Mouse (Mus musculus): Measurements from ENCODE around the gene Acy3. TPM values are rescaled to one million over a fixed set of nuclear protein-coding genes. Genes with fewer than 3 reads are reported as not detected.
"Not testable (repeated sequence)": the region's sequence is repeated elsewhere in the genome, so short reads cannot be mapped to it uniquely, and the experiment has no call there.

Gene Acy3
- polyA plus RNA-seq, 1 experiment from 2014 or later: 13.0 TPM

DNA sequence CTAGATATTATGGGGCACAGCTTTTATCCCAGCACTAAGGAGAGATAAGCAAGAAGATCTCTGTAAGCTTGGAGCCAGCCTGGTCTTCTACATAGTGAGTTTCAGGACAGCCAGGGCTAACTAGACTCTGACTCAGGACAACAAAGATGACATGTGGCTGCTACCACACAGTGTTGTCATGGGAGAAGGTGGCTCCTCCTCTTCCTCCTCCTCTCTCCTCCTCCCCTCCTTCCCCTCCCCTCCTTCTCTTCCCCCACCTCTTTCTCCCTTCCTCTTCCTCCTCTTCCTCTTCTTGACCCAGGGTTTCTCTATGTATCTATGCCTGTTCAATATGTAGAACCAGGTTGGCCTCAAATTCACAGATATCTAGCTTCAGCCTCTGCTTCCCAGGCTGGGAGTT lies 34.9 kb upstream of the Acy3 start:
- Histone ChIP-seq H3K4me1 (replicated peaks; ENCODE audit: control insufficient read depth, insufficient read depth, low read length) (no peaks in the 10 kb centered on the region), H3K9ac (ENCODE audit: low read length) (no peak overlapping the region), H3K27ac (ENCODE audit: low read depth) (no peak overlapping the region), H3K9me3 (ENCODE audit: control insufficient read depth, low read length) (no peaks in the 10 kb centered on the region), H3K4me3 (ENCODE audit: low read depth, low read length) (no peak overlapping the region), H3K27me3 (replicated peaks; ENCODE audit: control insufficient read depth, insufficient read depth, low read length) (no peaks in the 10 kb centered on the region), H3K4me2 (ENCODE audit: low read length) (no peak overlapping the region), H3K36me3 (ENCODE audit: control insufficient read depth, insufficient read depth, low read length) (no peaks in the 10 kb centered on the region)
- ATAC-seq (replicated peaks; ENCODE audit: low FRiP score, low TSS enrichment, low read depth) (no peak), DNase-seq (ENCODE audit: low spot score) (no peak)

GRCm38 (mm10) chr19:3952099-3952498 lies 34.3 kb upstream of the Acy3 start:
- no peak overlapping the region for H3K27ac ChIP-seq (ENCODE audit: low read depth)
- H3K4me2 ChIP-seq (ENCODE audit: low read length): no peak overlapping the region
- H3K4me3 ChIP-seq (ENCODE audit: low read depth, low read length): no peak overlapping the region
- no peaks in the 10 kb centered on the region for H3K9me3 ChIP-seq (ENCODE audit: control insufficient read depth, low read length)
- no peak overlapping the region for H3K9ac ChIP-seq (ENCODE audit: low read length)
- no peaks in the 10 kb centered on the region for H3K4me1 ChIP-seq (replicated peaks; ENCODE audit: control insufficient read depth, insufficient read depth, low read length)
- no peaks in the 10 kb centered on the region for H3K36me3 ChIP-seq (ENCODE audit: control insufficient read depth, insufficient read depth, low read length)
- ATAC-seq (replicated peaks; ENCODE audit: low FRiP score, low TSS enrichment, low read depth) (no peak), DNase-seq (ENCODE audit: low spot score) (no peak)
- H3K27me3 ChIP-seq (replicated peaks; ENCODE audit: control insufficient read depth, insufficient read depth, low read length): no peaks in the 10 kb centered on the region
- WGBS: 27% methylated on average over 1 of the region's 1 CpGs

DNA sequence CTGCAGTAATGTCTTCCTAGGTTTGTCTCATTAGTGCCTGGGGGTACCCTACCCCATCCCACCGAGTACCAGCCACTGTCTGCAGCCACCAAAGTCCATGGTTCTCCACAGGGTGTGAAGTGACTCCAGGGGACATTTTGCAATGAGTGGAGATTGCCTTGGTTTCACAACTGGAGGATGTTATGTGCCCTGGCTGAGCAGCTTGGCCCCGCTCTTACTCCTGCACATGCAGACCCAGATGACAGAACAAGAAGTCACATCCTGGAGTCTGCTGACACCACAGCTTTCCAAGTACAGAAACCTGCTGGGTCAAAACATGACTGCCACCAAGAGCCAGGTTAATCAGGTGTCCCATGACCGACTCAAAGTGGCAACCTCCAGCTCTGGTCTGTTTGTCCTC lies 31.3 kb upstream of the Acy3 start:
- H3K4me1 ChIP-seq (replicated peaks; ENCODE audit: control insufficient read depth, insufficient read depth, low read length): no peaks in the 10 kb centered on the region
- H3K9me3 ChIP-seq (ENCODE audit: control insufficient read depth, low read length): no peaks in the 10 kb centered on the region
- DNase-seq (ENCODE audit: low spot score): no peak
- no peak overlapping the region for H3K4me3 ChIP-seq (ENCODE audit: low read depth, low read length)
- ATAC-seq (replicated peaks; ENCODE audit: low FRiP score, low TSS enrichment, low read depth): no peak
- H3K27me3 ChIP-seq (replicated peaks; ENCODE audit: control insufficient read depth, insufficient read depth, low read length): no peaks in the 10 kb centered on the region
- no peak overlapping the region for H3K27ac ChIP-seq (ENCODE audit: low read depth)
- no peaks in the 10 kb centered on the region for H3K36me3 ChIP-seq (ENCODE audit: control insufficient read depth, insufficient read depth, low read length)
- 79% methylated on average over 3 of the region's 3 CpGs for WGBS
- H3K9ac ChIP-seq (ENCODE audit: low read length): no peak overlapping the region
- no peak overlapping the region for H3K4me2 ChIP-seq (ENCODE audit: low read length)

GRCm38 (mm10) chr19:3955804-3956203 lies 30.6 kb upstream of the Acy3 start:
- H3K36me3 ChIP-seq (ENCODE audit: control insufficient read depth, insufficient read depth, low read length): no peaks in the 10 kb centered on the region
- H3K9me3 ChIP-seq (ENCODE audit: control insufficient read depth, low read length): no peaks in the 10 kb centered on the region
- H3K27me3 ChIP-seq (replicated peaks; ENCODE audit: control insufficient read depth, insufficient read depth, low read length): no peaks in the 10 kb centered on the region
- no peak overlapping the region for H3K27ac ChIP-seq (ENCODE audit: low read depth)
- H3K4me1 ChIP-seq (replicated peaks; ENCODE audit: control insufficient read depth, insufficient read depth, low read length): no peaks in the 10 kb centered on the region
- no peak overlapping the region for H3K4me3 ChIP-seq (ENCODE audit: low read depth, low read length)
- ATAC-seq (replicated peaks; ENCODE audit: low FRiP score, low TSS enrichment, low read depth): no peak
- H3K9ac ChIP-seq (ENCODE audit: low read length): no peak overlapping the region
- H3K4me2 ChIP-seq (ENCODE audit: low read length): no peak overlapping the region
- DNase-seq (ENCODE audit: low spot score): no peak
- WGBS: 51% methylated on average over 4 of the region's 4 CpGs

DNA sequence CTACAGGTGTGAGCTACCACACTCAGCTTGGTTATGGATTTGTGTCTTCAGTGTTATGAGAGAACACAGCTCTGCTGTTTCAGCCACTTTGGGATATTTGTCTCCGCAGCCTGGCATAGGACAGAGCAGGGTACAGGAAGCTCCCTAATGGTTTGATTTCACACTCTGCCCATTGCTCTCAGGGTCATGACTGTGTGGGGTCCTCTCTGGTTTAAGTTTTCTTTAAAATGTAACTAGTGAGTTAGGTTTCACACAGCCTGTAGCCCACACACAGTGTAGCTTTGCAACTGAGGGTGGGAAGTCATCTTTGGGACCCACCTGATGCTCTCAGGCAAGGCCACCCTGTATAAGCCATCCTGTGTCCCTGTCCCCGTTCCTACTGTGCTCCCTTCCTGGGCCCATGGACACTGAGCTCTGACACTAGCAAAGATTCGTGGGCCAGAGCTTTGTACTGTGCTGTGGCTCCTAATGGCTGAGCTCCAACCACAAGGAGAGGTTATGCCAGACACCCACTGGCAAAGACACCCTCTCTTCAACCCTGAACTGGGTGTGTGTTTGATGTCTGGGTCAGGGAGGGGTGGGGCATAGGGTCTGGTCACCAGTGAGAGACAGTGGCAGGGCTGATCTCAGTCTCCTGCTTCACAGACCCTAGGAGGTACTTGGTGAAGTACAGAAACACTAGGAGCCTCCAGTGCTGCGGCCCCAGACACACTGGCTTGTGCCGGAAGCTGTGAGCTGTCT lies 28.9 kb upstream of the Acy3 start:
- not testable (repeated sequence) for H3K9ac ChIP-seq (ENCODE audit: low read length); H3K4me3 ChIP-seq (ENCODE audit: low read depth, low read length); DNase-seq (ENCODE audit: low spot score); H3K36me3 ChIP-seq (ENCODE audit: control insufficient read depth, insufficient read depth, low read length); H3K4me2 ChIP-seq (ENCODE audit: low read length); ATAC-seq (replicated peaks; ENCODE audit: low FRiP score, low TSS enrichment, low read depth); H3K9me3 ChIP-seq (ENCODE audit: control insufficient read depth, low read length); H3K27ac ChIP-seq (ENCODE audit: low read depth); H3K27me3 ChIP-seq (replicated peaks; ENCODE audit: control insufficient read depth, insufficient read depth, low read length); H3K4me1 ChIP-seq (replicated peaks; ENCODE audit: control insufficient read depth, insufficient read depth, low read length)
- WGBS: 69% methylated on average over 5 of the region's 5 CpGs

- no peak within 1 kb of the TSS for H3K4me3 ChIP-seq (ENCODE audit: low read depth, low read length)
- DNase-seq (ENCODE audit: low spot score) (no peak), ATAC-seq (replicated peaks; ENCODE audit: low FRiP score, low TSS enrichment, low read depth) (no peak)
- no peak within 1 kb of the TSS for H3K4me2 ChIP-seq (ENCODE audit: low read length)
- H3K9ac ChIP-seq (ENCODE audit: low read length): no peak within 1 kb of the TSS
- 74% methylated on average over 4 of the region's 4 CpGs for WGBS
- no peaks in the 10 kb centered on the region for H3K36me3 ChIP-seq (ENCODE audit: control insufficient read depth, insufficient read depth, low read length)
- no peak within 1 kb of the TSS for H3K27ac ChIP-seq (ENCODE audit: low read depth)
- no peaks in the 10 kb centered on the region for H3K27me3 ChIP-seq (replicated peaks; ENCODE audit: control insufficient read depth, insufficient read depth, low read length)
- H3K9me3 ChIP-seq (ENCODE audit: control insufficient read depth, low read length): no peaks in the 10 kb centered on the region
- no peaks in the 10 kb centered on the region for H3K4me1 ChIP-seq (replicated peaks; ENCODE audit: control insufficient read depth, insufficient read depth, low read length)
These were observed 27.9 kb upstream of the Acy3 start, which contains the start of gene Aldh3b3 for GRCm38 (mm10) chr19:3958470-3958869. Gene Aldh3b3 (plus strand): TSS chr19:3958645.

DNA sequence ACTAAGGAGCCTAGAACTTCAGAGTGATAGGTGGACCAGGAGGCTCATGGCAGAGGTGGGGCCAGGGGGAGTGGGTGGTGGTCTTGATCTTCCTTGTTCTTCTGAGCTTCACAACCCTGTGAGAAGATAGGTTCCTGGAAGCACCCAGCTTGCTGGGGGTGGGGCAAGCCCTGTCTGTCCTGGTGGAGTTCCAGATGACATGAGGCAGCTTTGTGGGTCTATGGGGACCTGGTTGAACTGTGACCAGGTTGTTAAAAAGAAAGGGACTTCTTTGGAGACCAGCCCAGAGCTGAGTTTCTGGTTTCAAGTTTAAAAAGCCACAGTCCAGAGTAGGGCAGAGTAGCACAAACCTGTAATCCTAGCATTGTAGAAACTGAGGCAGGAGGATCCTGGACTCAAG lies 27.3 kb upstream of the Acy3 start:
- Histone ChIP-seq H3K4me2 (ENCODE audit: low read length) (no peak overlapping the region), H3K9me3 (ENCODE audit: control insufficient read depth, low read length) (no peaks in the 10 kb centered on the region), H3K9ac (ENCODE audit: low read length) (no peak overlapping the region), H3K36me3 (ENCODE audit: control insufficient read depth, insufficient read depth, low read length) (no peaks in the 10 kb centered on the region), H3K4me1 (replicated peaks; ENCODE audit: control insufficient read depth, insufficient read depth, low read length) (no peaks in the 10 kb centered on the region), H3K27me3 (replicated peaks; ENCODE audit: control insufficient read depth, insufficient read depth, low read length) (no peaks in the 10 kb centered on the region), H3K27ac (ENCODE audit: low read depth) (no peak overlapping the region), H3K4me3 (ENCODE audit: low read depth, low read length) (no peak overlapping the region)
- ATAC-seq (replicated peaks; ENCODE audit: low FRiP score, low TSS enrichment, low read depth): no peak
- DNase-seq (ENCODE audit: low spot score): no peak

GRCm38 (mm10) chr19:3960211-3960610 lies 26.2 kb upstream of the Acy3 start:
- Histone ChIP-seq H3K9me3 (ENCODE audit: control insufficient read depth, low read length) (no peaks in the 10 kb centered on the region), H3K4me2 (ENCODE audit: low read length) (no peak overlapping the region), H3K27ac (ENCODE audit: low read depth) (no peak overlapping the region), H3K27me3 (replicated peaks; ENCODE audit: control insufficient read depth, insufficient read depth, low read length) (no peaks in the 10 kb centered on the region), H3K4me1 (replicated peaks; ENCODE audit: control insufficient read depth, insufficient read depth, low read length) (no peaks in the 10 kb centered on the region), H3K4me3 (ENCODE audit: low read depth, low read length) (no peak overlapping the region), H3K9ac (ENCODE audit: low read length) (no peak overlapping the region), H3K36me3 (ENCODE audit: control insufficient read depth, insufficient read depth, low read length) (no peaks in the 10 kb centered on the region)
- 78% methylated on average over 5 of the region's 5 CpGs for WGBS
- DNase-seq (ENCODE audit: low spot score) (no peak), ATAC-seq (replicated peaks; ENCODE audit: low FRiP score, low TSS enrichment, low read depth) (no peak)

- not testable (repeated sequence) for H3K36me3 ChIP-seq (ENCODE audit: control insufficient read depth, insufficient read depth, low read length); H3K9me3 ChIP-seq (ENCODE audit: control insufficient read depth, low read length); DNase-seq (ENCODE audit: low spot score); H3K4me1 ChIP-seq (replicated peaks; ENCODE audit: control insufficient read depth, insufficient read depth, low read length); H3K4me3 ChIP-seq (ENCODE audit: low read depth, low read length); H3K27me3 ChIP-seq (replicated peaks; ENCODE audit: control insufficient read depth, insufficient read depth, low read length); H3K27ac ChIP-seq (ENCODE audit: low read depth); H3K4me2 ChIP-seq (ENCODE audit: low read length); ATAC-seq (replicated peaks; ENCODE audit: low FRiP score, low TSS enrichment, low read depth); H3K9ac ChIP-seq (ENCODE audit: low read length)
- 89% methylated on average over 6 of the region's 6 CpGs for WGBS
These were observed 24.6 kb upstream of the Acy3 start for GRCm38 (mm10) chr19:3961805-3962204.

Measured in intestine, embryonic 14.5 days (tissue).